Mouse (Mus musculus) adrenal gland, adult (tissue): Measurements from ENCODE around the gene Srebf2.
"Not testable (repeated sequence)": the region's sequence is repeated elsewhere in the genome, so short reads cannot be mapped to it uniquely, and the experiment has no call there.

Source experiments
- DNase-seq, 2 experiments: peaks; one replicate each; pipeline ENCODE4 v3.0.0; 2022 to 2023; ENCODE audit warnings: low spot score in 1 of 2; ENCODE audit not compliant: inconsistent age in 2 of 2

Srebf2 gene

DNA sequence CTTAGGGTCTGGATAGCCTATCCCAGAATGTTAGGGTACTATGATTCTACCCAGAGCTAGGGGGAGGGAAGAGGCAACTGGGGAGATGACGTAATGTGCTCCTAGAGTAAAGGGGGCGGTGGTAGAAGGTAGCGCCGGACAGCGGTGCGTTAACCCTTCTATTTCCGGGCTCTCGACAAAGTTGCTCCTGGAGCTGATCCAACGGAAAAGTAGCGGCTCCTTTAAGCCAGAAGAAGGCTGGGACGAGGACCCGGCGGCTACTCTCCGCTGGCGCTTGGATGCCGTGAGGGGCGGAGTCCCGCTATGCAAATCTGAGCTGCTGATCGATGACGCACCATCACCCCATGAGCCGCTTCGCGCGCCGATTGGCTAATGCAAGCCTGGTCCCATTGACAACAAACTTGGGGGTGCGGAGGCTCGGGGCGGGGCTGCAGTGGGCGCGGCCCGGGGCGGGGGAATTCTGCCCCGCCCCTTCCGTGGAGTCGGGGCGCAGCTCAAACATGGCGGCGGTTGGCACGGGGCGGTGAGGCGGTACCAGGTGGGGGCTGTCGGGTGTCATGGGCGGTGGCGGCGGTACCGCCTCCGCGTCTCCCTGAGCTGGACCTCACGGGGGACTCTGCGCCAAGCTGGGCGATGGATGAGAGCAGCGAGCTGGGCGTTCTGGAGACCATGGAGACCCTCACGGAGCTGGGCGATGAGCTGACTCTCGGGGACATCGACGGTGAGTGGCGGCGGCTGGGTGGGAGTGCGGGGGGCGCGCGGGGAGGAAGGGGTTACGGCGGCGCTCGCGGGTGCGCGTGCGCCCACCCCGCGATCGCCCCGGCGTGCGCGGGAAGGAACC lies at the start of gene Srebf2:
Gene Srebf2 (plus strand): TSS at position 412 of the 841 bp plus-strand sequence.
- peak; percentile 100 for DNase-seq

DNA sequence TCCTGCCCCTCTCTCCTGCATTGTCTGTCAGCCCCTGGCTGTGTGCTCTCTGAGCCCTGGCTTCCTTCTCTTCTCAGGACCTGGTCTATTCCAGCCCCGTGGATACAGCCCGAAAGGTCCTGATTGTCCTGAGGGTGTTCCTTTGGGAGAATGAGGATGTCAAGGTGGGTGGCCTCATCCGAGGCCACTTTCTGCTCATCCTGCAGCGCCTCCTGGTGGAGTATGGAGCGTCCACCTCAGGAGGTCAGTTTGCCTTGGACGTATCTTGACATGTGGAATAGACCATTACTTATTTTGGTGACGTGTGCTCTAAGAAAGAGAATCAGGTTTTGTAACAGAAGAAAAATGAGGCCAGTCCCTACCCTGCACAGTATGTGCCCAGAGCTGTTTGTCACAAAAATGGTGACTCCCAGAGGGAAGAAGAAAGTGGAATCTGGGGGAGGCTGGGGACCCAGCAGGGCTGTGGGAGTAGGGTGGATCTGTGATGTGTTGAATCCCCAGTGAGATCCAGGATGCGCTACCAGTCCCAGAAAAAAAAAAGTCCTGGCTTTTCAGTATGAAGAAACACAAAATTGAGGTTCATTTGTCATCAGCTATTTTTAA lies 39.9 kb upstream of the Srebf2 start:
- DNase-seq = peak; percentile 58 to 82

DNA sequence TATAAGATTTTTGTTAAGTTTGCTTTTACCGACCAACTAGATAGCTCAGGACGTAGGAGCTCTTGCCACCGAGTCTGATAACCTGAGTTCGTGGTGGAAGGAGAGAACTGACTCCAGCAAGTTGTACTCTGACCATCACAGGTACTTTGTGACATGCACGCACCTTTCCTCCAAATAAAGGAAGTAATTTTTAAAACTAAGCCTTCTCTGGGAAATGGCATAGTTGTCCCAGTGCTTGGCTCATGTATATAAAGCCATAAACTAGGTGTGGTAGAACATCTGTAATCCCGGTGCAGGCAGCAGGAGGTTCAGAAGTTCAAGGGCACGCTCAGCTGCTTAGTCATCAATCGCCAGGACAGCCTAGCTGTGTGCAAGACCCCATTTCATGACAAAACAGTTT lies 26.4 kb upstream of the Srebf2 start:
- peak in 1 of 2 experiments; percentile 38 for DNase-seq

DNA sequence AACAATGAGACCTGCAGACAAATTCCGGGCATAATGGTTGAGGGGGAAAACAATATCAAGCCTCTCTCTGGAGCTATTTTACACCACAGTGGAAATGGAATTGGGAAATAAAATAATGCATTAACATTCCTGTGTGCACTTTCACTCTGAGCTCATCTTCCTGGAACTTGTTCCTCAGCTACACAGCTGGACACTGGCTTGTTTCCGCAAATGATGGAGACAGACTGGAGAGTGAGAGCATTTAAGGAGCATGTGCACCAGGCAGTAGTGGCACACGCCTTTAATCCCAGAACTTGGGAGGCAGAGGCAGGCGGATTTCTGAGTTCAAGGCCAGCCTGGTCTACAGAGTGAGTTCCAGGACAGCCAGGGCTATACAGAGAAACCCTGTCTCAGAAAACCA lies 20.3 kb upstream of the Srebf2 start:
- DNase-seq = not testable (repeated sequence)

DNA sequence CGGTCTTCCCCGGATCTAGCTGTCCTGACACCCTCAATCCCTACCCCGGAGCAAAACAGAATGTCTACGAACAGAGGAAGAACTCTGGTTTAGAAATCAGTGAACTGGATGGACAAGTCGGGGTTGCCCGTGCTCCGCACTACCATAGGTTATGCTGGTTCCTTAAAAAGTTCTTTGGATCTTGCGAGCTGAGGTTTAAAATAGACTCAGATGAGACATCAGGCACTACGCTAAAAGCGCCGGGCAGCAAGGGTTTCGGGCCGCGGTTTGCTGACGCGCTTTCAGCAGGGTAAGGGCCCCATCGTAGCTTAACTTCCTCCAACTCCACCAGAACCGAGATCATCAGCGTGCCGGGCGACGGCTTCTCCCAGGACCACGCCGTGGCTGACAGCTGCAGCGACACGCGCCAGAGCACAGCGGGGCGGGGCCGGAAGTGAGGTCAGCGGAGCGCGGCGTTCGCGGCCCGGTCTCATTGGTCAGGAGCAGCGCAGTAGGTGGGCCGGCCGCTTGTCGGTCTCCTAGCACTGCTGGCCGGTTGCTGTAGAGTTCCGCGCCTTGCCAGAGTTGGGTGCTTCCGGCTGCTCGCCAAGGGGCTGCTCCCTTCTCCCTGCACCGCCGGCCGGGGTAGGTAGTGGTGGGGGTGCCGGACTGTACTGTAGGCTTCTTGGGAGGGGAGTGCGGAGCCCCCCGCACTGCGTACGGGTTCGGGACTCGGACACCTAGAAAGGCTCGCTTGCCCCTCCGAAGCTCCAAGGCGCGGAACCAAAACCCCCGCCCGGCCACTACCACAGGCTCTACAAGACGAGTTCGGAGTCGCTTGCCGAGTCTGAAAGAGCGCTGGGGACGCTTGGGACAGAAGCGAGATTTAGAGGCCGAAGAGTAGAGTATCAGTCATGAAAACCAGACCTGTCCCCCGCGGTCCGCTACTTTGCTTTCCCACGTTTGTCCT lies 19.3 kb upstream of the Srebf2 start, which contains the start of gene Ccdc134:
Gene Ccdc134 (plus strand): TSS at position 497 of the 949 bp plus-strand sequence.
- peak; percentile 98 for DNase-seq

DNA sequence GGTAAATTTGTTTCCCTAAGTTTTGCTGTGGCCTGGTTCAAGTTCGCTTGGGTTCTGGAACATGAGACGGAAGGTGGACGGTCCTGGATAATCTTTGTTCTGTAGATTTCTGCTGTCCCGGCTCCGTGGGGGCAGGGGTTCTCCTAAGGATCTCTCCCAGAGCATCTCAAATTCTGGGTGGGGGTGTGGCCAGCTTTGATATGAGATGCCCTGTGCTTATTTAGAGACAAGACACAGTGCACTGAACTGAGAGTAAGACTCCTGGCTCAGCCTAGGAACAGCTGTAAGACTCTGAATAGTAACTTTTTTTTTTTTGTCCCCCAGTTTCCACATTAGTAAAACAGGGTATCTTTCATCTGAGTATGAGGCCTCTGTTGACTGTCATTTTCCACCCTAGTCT lies 18.6 kb upstream of the Srebf2 start:
- DNase-seq = no peak

DNA sequence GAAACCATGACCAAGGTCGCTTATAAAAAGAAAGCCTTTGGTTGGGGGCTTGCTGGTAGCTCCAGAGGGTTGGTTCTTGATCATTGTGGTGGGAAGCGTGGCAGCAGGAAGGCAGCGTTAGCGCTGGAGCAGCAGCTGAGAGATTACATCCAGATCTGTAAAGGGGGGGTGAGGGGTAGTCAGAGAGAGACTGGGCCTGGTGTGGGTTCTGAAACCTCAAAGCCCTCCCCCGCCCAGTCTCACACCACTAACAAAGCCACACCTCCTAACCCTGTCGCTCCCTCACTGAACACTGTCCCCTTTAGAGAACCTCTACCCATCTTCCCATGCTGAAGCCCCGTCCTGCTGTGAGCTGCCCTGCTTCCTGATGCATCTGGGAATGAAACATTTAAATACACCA lies 16.4 kb upstream of the Srebf2 start:
- no peak for DNase-seq

DNA sequence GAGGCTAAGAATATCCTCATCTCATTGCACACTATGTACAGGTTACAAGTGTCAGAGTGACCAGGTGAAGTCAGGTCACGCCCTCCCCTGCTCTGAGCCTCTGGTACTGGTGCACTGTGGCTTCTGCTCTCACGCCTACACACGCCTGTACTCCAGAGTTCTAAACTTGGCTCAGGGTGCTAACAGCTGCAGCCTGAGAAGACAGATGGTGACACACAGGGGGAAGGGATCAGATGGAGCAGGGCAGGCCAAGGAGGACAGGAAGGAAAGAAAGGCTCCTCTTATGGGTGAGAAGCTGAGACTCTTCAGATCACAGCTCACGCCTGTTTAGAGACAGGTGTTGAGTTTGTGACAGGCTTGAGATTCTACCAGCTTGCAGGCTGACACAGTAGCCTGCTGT lies 11.6 kb upstream of the Srebf2 start:
- DNase-seq = no peak

DNA sequence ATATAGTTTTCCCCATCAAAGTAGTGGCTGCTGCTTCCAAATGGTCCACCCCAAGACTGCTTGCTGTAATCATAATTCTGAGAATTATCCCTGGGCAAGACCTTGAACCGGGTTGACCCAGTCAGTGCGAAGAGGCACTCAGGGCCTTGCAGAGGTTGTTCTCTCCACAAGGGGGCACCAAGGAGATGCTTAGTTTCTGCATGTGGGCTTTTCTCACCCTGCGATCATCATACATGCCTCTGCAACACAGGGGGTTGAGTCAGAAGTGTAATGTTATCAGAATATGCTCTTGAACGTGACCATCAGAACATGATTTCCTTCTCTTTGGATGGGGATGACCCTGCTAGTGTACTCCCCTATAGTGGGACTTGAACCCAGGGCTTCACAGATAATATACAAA lies 8.4 kb upstream of the Srebf2 start:
- DNase-seq = peak; percentile 56 to 90

DNA sequence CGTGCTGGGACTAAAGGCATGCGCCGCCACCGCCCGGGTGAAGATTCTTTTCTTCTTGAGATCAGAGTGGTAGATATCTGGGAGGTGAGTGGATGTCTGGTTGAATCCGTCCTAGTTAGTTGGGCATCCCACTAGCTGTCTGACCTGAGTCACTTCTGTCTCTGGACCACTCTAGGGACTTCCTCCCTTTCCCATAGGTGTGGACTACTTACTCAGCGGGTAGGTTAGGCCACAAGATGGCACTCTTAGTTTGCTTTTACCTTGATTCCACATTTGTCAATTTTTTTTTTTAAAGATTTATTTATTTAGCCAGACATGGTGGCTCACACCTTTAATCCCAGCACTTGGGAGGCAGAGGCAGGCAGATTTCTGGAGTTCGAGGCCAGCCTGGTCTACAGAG lies 7.8 kb upstream of the Srebf2 start:
- peak in 1 of 2 experiments; percentile 73 for DNase-seq

DNA sequence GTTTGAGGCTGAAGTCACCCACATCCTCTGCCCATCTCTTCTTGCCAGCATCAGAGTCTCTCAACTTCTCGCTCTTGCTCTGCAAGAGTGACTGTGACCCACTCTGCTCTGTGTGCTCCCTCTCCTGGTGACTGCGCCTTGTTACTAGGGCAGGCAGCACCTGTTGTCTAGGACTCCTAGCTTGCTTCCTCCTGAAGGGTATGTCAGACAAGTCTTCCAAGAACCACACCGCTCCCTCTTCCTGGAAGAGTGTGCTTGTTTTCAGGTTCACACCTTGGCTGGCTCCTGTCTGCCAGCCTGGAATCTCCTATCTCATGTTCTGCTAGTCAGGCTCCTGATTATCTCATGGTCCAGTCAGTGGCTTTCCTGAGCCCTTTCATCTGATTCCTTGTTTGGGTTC lies 6.6 kb upstream of the Srebf2 start:
- DNase-seq = no peak

DNA sequence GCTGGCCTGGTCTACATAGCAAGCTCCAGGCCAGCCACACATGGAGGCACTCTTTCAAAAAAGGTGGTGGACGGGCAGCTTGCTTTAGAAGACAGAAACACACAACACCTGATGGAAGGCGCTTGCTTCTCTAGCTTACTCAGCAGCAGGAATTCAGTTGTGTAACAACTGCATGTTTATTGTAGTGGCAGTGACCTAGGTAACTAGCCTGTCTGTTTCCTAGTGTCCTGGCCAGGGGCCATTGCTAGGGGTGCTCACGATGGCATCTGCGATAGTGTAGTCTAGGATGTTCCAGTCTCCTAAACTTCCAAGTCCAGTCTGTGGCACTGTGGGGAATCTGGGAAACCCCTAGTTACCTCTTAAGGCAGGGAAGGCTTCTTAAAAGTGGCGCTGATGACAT lies 2.8 kb upstream of the Srebf2 start:
- peak in 1 of 2 experiments; percentile 61 for DNase-seq

DNA sequence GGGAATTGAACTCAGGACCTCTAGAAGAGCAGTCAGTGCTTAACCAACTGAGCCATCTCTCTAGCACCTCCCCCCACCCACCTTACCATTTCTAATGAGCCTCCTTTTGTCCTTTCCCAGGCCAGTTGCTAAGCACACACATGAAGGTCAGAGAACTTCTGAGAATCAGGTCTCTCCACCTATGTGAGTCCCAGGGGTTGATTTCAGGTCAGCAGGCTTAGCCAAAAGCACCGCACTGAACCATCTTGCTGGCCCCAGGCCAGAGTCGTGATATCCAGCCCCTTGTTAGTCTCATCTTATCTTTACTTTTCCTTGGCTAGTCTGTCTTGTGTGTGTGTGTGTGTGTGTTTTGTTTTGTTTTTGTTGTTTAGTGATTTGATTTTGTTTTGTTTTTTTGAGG lies 1.6 kb upstream of the Srebf2 start:
- peak; percentile 36 to 54 for DNase-seq

DNA sequence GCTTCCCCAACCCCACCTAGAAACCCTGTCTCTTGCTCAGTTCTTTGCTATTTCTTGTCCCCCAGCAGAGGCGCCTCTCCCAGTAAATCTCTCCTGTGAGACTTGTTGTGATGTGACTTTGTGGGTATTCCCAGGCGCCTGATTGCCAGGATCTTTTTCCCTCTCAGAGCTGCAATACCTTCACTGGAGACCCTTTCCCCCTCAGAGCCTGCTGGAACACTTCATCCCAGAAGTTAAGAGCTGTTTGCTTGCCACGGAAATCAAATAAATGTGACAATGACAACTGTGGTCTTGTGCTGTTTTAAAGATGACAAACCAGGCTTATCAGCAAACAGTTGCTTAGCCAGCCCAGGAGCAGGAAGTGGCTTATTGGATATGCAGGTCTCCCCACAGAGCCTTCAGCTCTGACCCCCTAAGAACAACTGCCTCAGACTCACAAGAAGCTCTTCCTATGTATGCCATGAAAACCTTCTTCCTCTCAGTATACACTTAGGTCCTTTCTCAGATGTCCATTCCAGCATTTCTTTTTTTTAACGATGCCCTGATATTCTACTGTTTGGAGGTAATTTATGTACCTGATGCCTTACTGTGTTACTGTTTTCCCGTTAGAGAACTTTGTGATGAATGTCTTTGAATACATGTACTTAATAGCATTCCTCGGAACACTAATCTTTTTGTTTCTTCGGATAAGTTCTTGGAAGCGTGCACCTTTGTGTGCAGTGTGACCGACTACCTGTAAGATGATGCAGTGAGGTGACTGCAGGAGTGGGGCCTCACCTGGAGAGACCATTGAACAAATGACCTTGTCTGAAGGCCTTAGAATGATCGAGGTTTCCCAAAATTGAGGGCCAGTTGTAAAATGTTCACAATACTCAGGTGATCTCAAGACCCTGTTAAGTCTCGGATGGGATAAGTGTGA lies 871 bp upstream of the Srebf2 start:
- peak in 1 of 2 experiments; percentile 62 for DNase-seq

DNA sequence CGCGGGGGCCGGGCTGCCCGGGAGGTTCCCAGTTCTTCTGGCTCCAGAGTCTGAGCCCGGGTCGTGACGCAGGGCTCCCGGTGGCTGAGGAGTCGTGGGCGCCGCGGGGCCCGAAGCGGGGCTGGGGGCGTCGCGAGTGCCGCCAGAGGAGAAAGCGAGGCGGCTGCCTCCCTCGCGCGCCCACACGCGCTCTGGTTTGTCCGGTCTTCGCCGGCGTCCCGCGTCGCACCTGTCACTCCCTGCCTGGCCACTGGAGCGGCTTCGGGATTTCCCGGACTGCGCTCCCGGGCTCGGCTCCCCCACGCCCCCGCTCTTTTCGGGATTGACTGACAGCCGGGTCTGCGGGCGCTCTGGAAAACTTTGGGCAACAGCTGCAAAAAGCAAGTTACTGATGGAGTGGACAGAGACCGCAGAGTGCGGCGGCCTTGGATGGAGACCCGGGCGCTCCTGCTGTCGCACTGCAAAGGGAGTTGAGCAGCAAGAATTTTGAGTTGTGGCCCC lies 680 bp downstream of the Srebf2 start:
- peak; percentile 77 to 89 for DNase-seq

DNA sequence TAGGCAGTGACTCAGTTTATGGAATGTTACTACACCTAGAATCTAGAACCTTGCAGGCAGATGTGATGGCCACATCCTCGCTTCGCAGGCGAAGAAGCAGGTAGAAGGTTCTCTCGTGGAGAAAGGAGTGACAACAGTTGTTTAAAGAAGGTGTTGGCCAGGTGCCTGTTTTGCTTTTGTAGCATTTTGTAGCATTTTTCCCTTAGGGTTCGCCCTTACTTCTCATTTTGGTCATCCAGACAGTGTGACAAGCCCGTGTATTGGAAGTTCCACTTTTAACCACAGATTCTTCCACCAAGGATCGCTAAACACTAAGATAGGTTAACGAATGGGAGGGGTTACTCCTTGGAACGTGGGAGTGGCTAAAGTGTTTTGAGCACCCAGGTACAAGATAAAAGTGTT lies 1.5 kb downstream of the Srebf2 start:
- DNase-seq = peak in 1 of 2 experiments; percentile 70

DNA sequence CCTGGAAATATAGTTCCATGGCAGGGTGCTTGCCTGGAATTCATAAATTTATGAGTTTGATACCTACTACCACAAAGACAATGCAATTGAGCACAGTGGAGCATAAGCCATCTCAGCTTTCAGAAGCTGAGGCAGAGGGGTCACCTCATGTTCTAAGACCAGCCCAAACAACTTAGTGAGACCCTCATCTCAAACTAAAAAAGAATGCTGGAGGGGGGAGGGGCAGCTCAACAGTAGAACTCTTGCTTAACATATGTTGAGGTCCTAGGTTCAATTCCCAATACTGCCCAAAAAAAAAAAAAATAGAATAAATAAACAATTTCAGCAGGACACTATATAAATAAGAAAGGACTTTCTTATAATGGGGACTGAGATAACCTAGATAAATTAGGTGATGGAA lies 3.1 kb downstream of the Srebf2 start:
- DNase-seq = no peak

DNA sequence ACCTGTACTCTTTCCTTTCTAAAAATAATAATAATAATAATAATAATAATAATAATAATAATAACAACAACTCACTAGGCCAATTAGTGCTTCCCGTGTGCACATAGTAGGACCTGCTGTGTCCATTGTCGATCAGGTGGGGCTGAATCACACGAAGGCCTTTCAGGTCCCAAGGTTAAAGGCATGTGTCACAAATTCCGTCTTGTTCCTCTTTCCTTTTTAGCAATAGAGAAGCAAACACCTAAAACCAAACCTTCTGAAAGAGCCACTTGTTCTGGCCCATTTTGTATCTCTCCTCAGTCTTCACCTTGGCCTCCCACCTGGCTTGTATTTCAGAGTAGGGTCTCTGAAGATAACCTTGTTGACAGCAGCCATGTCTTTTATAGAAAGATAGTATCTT lies 4.2 kb downstream of the Srebf2 start:
- no peak for DNase-seq

DNA sequence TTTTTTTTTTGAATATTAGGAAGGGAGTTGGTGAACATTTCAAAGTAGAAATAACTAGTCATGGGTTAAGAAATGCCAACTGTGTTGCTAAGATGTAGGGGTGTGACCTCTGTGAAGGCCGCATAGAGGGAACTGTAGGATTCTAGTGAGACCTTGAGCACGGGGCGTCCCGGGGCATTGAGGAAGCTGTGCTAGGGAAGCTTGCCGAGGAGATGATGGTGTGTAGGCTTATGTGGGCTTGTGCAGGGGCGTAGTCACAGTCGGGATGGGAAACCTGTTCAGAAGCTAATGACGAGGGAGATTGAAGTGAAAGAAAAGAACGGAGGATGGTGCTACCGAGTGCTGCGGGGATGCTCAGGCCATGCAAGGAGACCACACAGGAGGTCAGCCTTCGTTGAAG lies 5.0 kb downstream of the Srebf2 start:
- DNase-seq = peak; percentile 62 to 63

DNA sequence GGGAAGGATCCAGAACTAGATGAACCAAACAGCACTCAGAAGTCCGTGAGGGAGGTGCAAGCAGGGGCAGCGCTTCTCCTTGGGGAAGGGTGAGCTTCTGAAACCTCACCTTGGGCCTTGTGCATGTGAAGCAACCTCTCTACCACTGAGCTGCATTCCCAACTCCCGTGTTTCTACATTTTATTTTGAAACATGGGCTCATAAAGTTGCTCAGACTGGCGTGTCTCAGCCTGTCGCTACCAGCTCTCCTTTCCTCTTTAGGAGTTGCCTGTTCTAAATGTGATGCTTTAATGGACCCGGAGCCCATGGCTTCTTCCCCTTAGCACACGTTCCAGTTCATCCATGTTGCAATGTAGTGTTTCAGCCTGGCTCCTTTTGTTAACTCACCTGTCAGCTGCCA lies 5.5 kb downstream of the Srebf2 start:
- DNase-seq = no peak
